14 mouse cellular contexts compared by ENCODE assay signal in the genomic region with DNA sequence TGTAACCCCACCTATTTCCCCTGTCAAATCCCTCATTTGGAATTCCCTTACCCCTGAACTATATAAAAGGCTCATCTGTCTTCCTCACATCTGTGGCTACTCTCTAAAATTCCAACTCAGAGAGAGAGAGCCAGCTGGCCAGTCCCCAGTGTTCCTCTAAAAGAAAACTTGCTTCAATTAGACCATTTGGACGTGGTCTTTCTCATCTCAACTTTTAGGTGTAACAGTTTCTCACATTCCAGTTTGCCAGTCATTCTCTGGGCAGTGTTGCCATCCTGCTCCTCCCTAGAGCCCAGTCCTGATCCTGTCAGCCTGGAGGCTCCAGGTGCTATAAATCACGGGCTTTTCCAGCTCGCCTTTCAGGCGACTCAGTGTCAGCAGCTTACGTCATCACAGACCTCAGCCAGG. TPM values are rescaled to one million over a fixed set of nuclear protein-coding genes. Genes with fewer than 3 reads are reported as not detected.
DNase-seq lines count a peak whose midpoint lies in the region; ATAC-seq and TF ChIP-seq lines count a peak whose summit lies in the region.
"Had no signal": no experiment of that assay in that cellular context is flagged by ENCODE, and none has a peak within 500 bp of the region (broad histone marks: within the 10 kb centered on the region; RNA-seq: fewer than 3 reads in every experiment).

No protein-coding gene starts in this region.

- no peak overlapping the region for H3K9ac ChIP-seq in limb, embryonic 13.5 days
- no peak overlapping the region for H3K9ac ChIP-seq in limb, embryonic 14.5 days (ENCODE audit: low read depth, low read length, severe bottlenecking)
- H3K9ac ChIP-seq: heart, embryonic 15.5 days had no signal

- H3K36me3 ChIP-seq in limb, embryonic 13.5 days: no peaks in the 10 kb centered on the region
- no peaks in the 10 kb centered on the region for H3K36me3 ChIP-seq in limb, embryonic 10.5 days
- no peaks in the 10 kb centered on the region for H3K36me3 ChIP-seq in limb, embryonic 14.5 days (ENCODE audit: control insufficient read depth, insufficient read depth, low read length)
- H3K36me3 ChIP-seq: heart, embryonic 15.5 days had no signal

- H3K27me3 ChIP-seq in limb, embryonic 13.5 days: no peaks in the 10 kb centered on the region
- H3K27me3 ChIP-seq in limb, embryonic 10.5 days (ENCODE audit: low read depth, poor library complexity, severe bottlenecking): no peaks in the 10 kb centered on the region
- H3K27me3 ChIP-seq in limb, embryonic 14.5 days (ENCODE audit: control insufficient read depth, insufficient read depth, low read length): no peaks in the 10 kb centered on the region
- H3K27me3 ChIP-seq: heart, embryonic 15.5 days had no signal

- no peak overlapping the region for H3K27ac ChIP-seq in limb, embryonic 13.5 days
- H3K27ac ChIP-seq in limb, embryonic 10.5 days: no peak overlapping the region
- H3K27ac ChIP-seq in limb, embryonic 14.5 days (replicated peaks; ENCODE audit: low read depth, low read length): 0 out of 2 replicates have a peak overlapping the region, but pooled peaks have one; percentile 2

- TF ChIP-seq POLR2A in limb, embryonic 14.5 days (IDR thresholded peaks at IDR 0.05; ENCODE audit: borderline replicate concordance, extremely low read depth, insufficient read depth, insufficient read length): no peak

- H3K4me2 ChIP-seq in limb, embryonic 13.5 days (replicated peaks): no peak overlapping the region
- no peak overlapping the region for H3K4me2 ChIP-seq in limb, embryonic 14.5 days (replicated peaks; ENCODE audit: low read depth, low read length, severe bottlenecking)
- H3K4me2 ChIP-seq: heart, embryonic 15.5 days had no signal

- H3K4me1 ChIP-seq in limb, embryonic 13.5 days: peaks cover 32% of the 10 kb centered on the region
- peaks cover 15% of the 10 kb centered on the region for H3K4me1 ChIP-seq in limb, embryonic 10.5 days
- peaks cover 26% of the 10 kb centered on the region for H3K4me1 ChIP-seq in limb, embryonic 14.5 days (ENCODE audit: control insufficient read depth, insufficient read depth, low read length)

- ATAC-seq in limb, embryonic 13.5 days (ENCODE audit: low FRiP score, low read depth): peak; percentile 41; the same call in 1 of the 2 replicates
- ATAC-seq in limb, embryonic 14.5 days (ENCODE audit: low FRiP score, low read depth): peak; percentile 63
- no peak for ATAC-seq in monocyte, adult 5-6 weeks (replicated peaks; ENCODE audit: insufficient number of reproducible peaks, low FRiP score, low TSS enrichment, poor library complexity, severe bottlenecking)
- ATAC-seq: activated CD4-positive, CD25-positive, alpha-beta regulatory T cell, adult 4 months; forebrain, embryonic 16.5 days had no signal

- DNase-seq in limb, embryonic 10.5 days (ENCODE audit: low spot score): no peak
- DNase-seq in fat pad, adult 2 months (ENCODE audit: extremely low read depth, low read depth, low spot score): peak; percentile 25
- DNase-seq in gastrocnemius, postnatal 10 days: peak; percentile 34
- peak; percentile 42 for DNase-seq in limb, embryonic 14.5 days (ENCODE audit: low spot score)
- DNase-seq in adrenal gland, adult 8-10 months: no peak
- DNase-seq: cerebellum, adult 11 months; liver; lung, adult 2 months had no signal

- H3K9me3 ChIP-seq in limb, embryonic 13.5 days: 0 out of 2 replicates have a peak, but pooled peaks cover 5% of the 10 kb centered on the region
- no peaks in the 10 kb centered on the region for H3K9me3 ChIP-seq in limb, embryonic 10.5 days (replicated peaks)
- H3K9me3 ChIP-seq in limb, embryonic 14.5 days (ENCODE audit: control insufficient read depth, low read length): no peaks in the 10 kb centered on the region
- H3K9me3 ChIP-seq: heart, embryonic 15.5 days; megakaryocyte, embryonic 14.5 days had no signal

- H3K4me3 ChIP-seq in limb, embryonic 13.5 days: no peak overlapping the region
- no peak overlapping the region for H3K4me3 ChIP-seq in limb, embryonic 10.5 days
- no peak overlapping the region for H3K4me3 ChIP-seq in limb, embryonic 14.5 days (replicated peaks; ENCODE audit: low read length)
- H3K4me3 ChIP-seq: heart, embryonic 15.5 days; megakaryocyte, embryonic 14.5 days had no signal

- WGBS in limb, embryonic 13.5 days: 36% methylated on average over 5 of the region's 5 CpGs
- 64% methylated on average over 5 of the region's 5 CpGs for WGBS in limb, embryonic 10.5 days
- WGBS in limb, embryonic 14.5 days: 23% methylated on average over 5 of the region's 5 CpGs

RNA-seq across cellular contexts. Expression of a gene that starts 56.3 kb away (rescaled TPM):
- polyA plus RNA-seq in limb, embryonic 13.5 days (2015; fragmentation: Nextera tagmentation; extraction: Ambion mirVana): 0.52 and 0.56 TPM in 2 replicates
- 0.36 and 0.50 TPM in 2 replicates for polyA plus RNA-seq in limb, embryonic 10.5 days (2016; fragmentation: Nextera tagmentation; extraction: Ambion mirVana)
- total RNA-seq in gastrocnemius, postnatal 10 days (2021): 1 to 10 TPM; 6.1 to 6.5 TPM
- polyA plus RNA-seq in limb, embryonic 14.5 days (2012; rRNA removed): 2.5 and 3.5 TPM in 2 replicates
- 0.73 and 1.0 TPM in 2 replicates for polyA plus RNA-seq in limb, embryonic 14.5 days (2014; fragmentation: Nextera tagmentation; extraction: Ambion mirVana)
- total RNA-seq in monocyte, adult 5-6 weeks (2017): under 0.01 to 0.10 TPM in 2 of 3 replicates, not detected in the other
- total RNA-seq in adrenal gland, adult 8-10 months (2022): 1 to 10 TPM; 3.6 to 6.7 (median 5.0) TPM
- polyA plus RNA-seq: activated CD4-positive, CD25-positive, alpha-beta regulatory T cell, adult 4 months had no signal

Comparison
In these comparisons a context has a peak if more than half of its experiments do, and no peak if none do; other contexts are left out.
1. DNase-seq: peak in fat pad, adult 2 months (single experiment), gastrocnemius, postnatal 10 days (single experiment) and limb, embryonic 14.5 days (single experiment); none in limb, embryonic 10.5 days (single experiment) and adrenal gland, adult 8-10 months (single experiment).